Mouse (Mus musculus): ENCODE results near the gene Fam163a. TPM values are rescaled to one million over a fixed set of nuclear protein-coding genes. Genes with fewer than 3 reads are reported as not detected.

Fam163a gene
- polyA plus RNA-seq, 1 experiment: 0.02 TPM

DNA sequence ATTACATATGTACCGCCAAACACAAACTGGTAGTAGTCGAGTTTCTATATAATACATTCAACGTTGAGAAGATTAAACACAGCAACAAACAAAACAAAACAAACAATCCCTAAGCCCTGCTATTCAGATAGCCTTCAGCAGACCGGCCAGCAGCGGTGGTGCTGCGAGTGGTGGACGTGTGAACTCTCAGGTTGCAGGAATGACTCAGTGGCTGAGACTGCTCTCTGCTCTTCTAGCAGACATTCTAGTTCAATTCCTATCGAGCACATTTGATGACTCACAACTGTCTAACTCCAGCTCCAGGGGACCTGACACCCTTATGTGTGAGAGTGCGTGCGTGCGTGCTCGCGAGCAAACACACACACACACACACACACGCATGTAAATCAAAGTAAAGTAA, 134.7 kb downstream of the Fam163a start:
- Histone ChIP-seq H3K4me3 (ENCODE audit: control insufficient read depth, low read depth, low read length) (no peak overlapping the region), H3K36me3 (ENCODE audit: control insufficient read depth, insufficient read depth, low read length) (no peaks in the 10 kb centered on the region), H3K27me3 (ENCODE audit: control insufficient read depth, insufficient read depth, low read length) (no peaks in the 10 kb centered on the region), H3K27ac (ENCODE audit: control insufficient read depth, insufficient read depth, low read depth, low read length) (no peak overlapping the region), H3K4me1 (ENCODE audit: control insufficient read depth, insufficient read depth, low read length) (peaks cover 8% of the 10 kb centered on the region)
- no peak for TF ChIP-seq POLR2A (IDR thresholded peaks at IDR 0.05; ENCODE audit: control insufficient read depth, low read depth, low read length)
- no peak for TF ChIP-seq CTCF (IDR thresholded peaks at IDR 0.05; ENCODE audit: control insufficient read depth, insufficient read depth, insufficient replicate concordance, low read depth, low read length)

DNA sequence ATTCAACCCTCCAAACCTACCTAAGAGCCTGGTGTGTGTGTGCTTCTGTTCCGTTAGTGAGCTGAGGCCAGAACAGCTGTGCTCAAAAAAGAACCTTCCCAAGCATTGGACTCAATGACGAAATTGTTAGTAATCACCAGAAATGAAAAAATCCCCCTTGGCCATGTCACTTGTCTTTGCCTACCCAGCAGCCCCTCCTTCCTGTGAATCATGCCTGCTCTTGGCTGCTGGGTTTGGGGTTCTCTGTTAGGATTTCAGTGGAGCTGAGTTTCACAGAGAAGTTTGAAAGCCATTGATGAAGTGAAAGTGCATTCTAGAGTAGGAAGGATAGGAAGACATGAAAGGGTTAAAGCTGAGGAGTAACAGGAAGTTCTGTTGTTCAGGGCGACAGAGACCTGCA, 138.7 kb downstream of the Fam163a start:
- no peak overlapping the region for H3K4me3 ChIP-seq (ENCODE audit: control insufficient read depth, low read depth, low read length)
- H3K36me3 ChIP-seq (ENCODE audit: control insufficient read depth, insufficient read depth, low read length): peaks cover 4% of the 10 kb centered on the region
- no peak overlapping the region for H3K27ac ChIP-seq (ENCODE audit: control insufficient read depth, insufficient read depth, low read depth, low read length)
- no peaks in the 10 kb centered on the region for H3K27me3 ChIP-seq (ENCODE audit: control insufficient read depth, insufficient read depth, low read length)
- no peaks in the 10 kb centered on the region for H3K4me1 ChIP-seq (ENCODE audit: control insufficient read depth, insufficient read depth, low read length)
- TF ChIP-seq POLR2A (IDR thresholded peaks at IDR 0.05; ENCODE audit: control insufficient read depth, low read depth, low read length): no peak
- TF ChIP-seq CTCF (IDR thresholded peaks at IDR 0.05; ENCODE audit: control insufficient read depth, insufficient read depth, insufficient replicate concordance, low read depth, low read length): no peak

DNA sequence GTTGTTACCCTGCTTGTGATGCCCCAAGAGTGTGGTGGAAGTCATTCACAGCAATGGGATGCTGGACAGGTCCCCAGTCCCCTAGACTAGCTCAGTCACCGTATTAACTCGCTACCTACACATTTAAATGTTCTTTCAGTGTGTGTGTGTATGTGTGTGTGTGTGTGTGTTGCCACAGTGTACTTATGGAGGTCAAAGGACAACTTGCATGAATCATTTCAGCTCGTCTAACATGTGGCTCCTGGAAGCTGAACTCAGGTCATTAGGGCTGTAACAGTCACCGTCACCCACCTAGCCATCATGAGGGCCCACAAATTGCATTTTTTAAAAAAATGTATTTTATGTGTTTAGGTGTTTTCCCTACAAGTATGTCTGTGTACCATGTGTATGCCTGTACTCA, 142.6 kb downstream of the Fam163a start:
- Histone ChIP-seq H3K27ac (ENCODE audit: control insufficient read depth, insufficient read depth, low read depth, low read length) (no peak overlapping the region), H3K4me1 (ENCODE audit: control insufficient read depth, insufficient read depth, low read length) (no peaks in the 10 kb centered on the region), H3K27me3 (ENCODE audit: control insufficient read depth, insufficient read depth, low read length) (no peaks in the 10 kb centered on the region), H3K36me3 (ENCODE audit: control insufficient read depth, insufficient read depth, low read length) (peaks cover 4% of the 10 kb centered on the region), H3K4me3 (ENCODE audit: control insufficient read depth, low read depth, low read length) (no peak overlapping the region)
- TF ChIP-seq CTCF (IDR thresholded peaks at IDR 0.05; ENCODE audit: control insufficient read depth, insufficient read depth, insufficient replicate concordance, low read depth, low read length): no peak
- no peak for TF ChIP-seq POLR2A (IDR thresholded peaks at IDR 0.05; ENCODE audit: control insufficient read depth, low read depth, low read length)

DNA sequence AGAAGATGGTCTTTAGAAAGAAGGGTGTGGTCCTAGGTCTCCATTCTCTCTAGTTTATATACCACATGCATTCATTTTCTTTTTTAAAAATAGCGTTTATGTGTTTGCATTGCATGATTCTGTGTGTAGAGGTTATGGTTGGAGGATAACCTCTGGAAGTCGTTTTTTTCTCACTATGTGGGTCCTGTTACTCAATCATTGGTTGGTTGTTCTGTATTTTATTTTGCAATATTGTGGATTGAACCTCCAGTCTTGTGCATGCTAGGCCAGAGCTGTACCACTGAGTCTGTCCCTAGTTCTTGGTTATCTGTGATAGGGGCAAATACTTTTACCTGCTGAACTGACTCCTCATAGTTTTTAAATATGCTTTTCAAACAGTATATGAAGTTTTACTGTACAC, 146.6 kb downstream of the Fam163a start:
- H3K4me1 ChIP-seq (ENCODE audit: control insufficient read depth, insufficient read depth, low read length): no peaks in the 10 kb centered on the region
- H3K4me3 ChIP-seq (ENCODE audit: control insufficient read depth, low read depth, low read length): no peak overlapping the region
- no peaks in the 10 kb centered on the region; the same call in none of the 2 replicates for H3K36me3 ChIP-seq (ENCODE audit: control insufficient read depth, insufficient read depth, low read length)
- H3K27ac ChIP-seq (ENCODE audit: control insufficient read depth, insufficient read depth, low read depth, low read length): no peak overlapping the region
- TF ChIP-seq POLR2A (IDR thresholded peaks at IDR 0.05; ENCODE audit: control insufficient read depth, low read depth, low read length) (no peak), CTCF (IDR thresholded peaks at IDR 0.05; ENCODE audit: control insufficient read depth, insufficient read depth, insufficient replicate concordance, low read depth, low read length) (no peak)
- no peaks in the 10 kb centered on the region for H3K27me3 ChIP-seq (ENCODE audit: control insufficient read depth, insufficient read depth, low read length)

DNA sequence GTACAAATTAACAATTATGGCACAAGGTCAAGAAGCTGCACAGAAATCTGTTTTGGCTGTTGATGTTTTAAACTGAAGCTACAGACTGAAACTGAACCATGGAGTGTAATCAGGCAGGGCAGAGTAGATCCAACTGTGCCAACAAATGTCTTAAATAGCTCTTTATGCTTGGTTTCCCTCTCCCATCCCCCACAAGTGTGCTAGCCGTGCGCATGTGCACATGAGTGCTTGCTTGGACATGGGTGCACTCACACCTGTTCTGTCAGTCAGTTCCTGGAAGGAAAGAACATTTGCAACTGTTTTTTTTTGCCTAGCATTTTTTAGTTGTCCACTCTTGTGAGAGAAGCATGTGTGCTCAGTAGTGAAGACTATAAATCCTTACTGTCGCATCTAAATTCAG, 158.1 kb downstream of the Fam163a start:
- peaks cover 2% of the 10 kb centered on the region; the same call in 1 of the 2 replicates for H3K36me3 ChIP-seq (ENCODE audit: control insufficient read depth, insufficient read depth, low read length)
- no peak overlapping the region for H3K27ac ChIP-seq (ENCODE audit: control insufficient read depth, insufficient read depth, low read depth, low read length)
- H3K27me3 ChIP-seq (ENCODE audit: control insufficient read depth, insufficient read depth, low read length): no peaks in the 10 kb centered on the region
- H3K4me3 ChIP-seq (ENCODE audit: control insufficient read depth, low read depth, low read length): no peak overlapping the region
- H3K4me1 ChIP-seq (ENCODE audit: control insufficient read depth, insufficient read depth, low read length): no peaks in the 10 kb centered on the region
- no peak for TF ChIP-seq POLR2A (IDR thresholded peaks at IDR 0.05; ENCODE audit: control insufficient read depth, low read depth, low read length)
- TF ChIP-seq CTCF (IDR thresholded peaks at IDR 0.05; ENCODE audit: control insufficient read depth, insufficient read depth, insufficient replicate concordance, low read depth, low read length): no peak

DNA sequence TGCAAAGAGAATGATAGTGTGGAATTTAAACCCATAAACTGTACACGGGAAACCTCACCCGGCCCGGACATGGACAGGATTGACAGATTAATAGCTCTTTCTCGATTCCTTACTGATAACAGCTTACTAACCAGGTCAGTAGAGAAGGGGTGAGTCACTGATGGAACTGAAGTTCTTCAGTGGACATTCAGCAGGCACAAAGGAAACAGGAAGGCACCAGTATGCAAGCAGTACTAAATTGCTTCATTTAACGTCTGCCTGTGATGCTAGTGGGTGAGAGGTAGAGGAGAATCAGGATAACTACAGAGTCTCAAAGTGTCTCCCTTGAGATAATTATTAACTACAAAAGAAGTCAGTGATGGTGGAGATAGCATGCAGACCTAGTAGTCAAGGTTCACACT, 160.6 kb downstream of the Fam163a start:
- TF ChIP-seq POLR2A (IDR thresholded peaks at IDR 0.05; ENCODE audit: control insufficient read depth, low read depth, low read length): no peak
- no peak for TF ChIP-seq CTCF (IDR thresholded peaks at IDR 0.05; ENCODE audit: control insufficient read depth, insufficient read depth, insufficient replicate concordance, low read depth, low read length)
- H3K36me3 ChIP-seq (ENCODE audit: control insufficient read depth, insufficient read depth, low read length): no peaks in the 10 kb centered on the region
- H3K4me3 ChIP-seq (ENCODE audit: control insufficient read depth, low read depth, low read length): no peak overlapping the region
- H3K27me3 ChIP-seq (ENCODE audit: control insufficient read depth, insufficient read depth, low read length): no peaks in the 10 kb centered on the region
- no peak overlapping the region for H3K27ac ChIP-seq (ENCODE audit: control insufficient read depth, insufficient read depth, low read depth, low read length)
- peaks cover 2% of the 10 kb centered on the region; the same call in 1 of the 2 replicates for H3K4me1 ChIP-seq (ENCODE audit: control insufficient read depth, insufficient read depth, low read length)

DNA sequence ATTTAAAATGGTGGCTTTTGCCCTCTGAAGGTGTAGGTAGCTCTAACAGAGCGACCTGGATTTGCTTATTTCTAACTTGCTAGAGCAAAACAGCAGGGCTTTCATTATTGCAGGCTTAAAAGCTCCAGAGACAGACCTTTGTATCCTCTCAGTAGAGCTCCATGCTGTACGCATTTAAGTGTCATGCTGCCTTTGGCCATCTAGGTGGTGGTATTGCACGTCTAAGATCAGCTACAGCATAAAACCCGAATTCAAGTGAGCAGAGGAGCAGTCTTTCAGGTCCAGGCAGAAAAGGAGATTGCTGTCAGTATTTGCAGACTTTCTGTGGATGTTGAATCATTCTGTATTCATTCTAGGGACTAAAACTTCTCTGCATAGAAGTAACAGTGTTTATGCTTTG, 161.8 kb downstream of the Fam163a start:
- H3K36me3 ChIP-seq (ENCODE audit: control insufficient read depth, insufficient read depth, low read length): no peaks in the 10 kb centered on the region
- H3K27me3 ChIP-seq (ENCODE audit: control insufficient read depth, insufficient read depth, low read length): no peaks in the 10 kb centered on the region
- TF ChIP-seq CTCF (IDR thresholded peaks at IDR 0.05; ENCODE audit: control insufficient read depth, insufficient read depth, insufficient replicate concordance, low read depth, low read length): no peak
- TF ChIP-seq POLR2A (IDR thresholded peaks at IDR 0.05; ENCODE audit: control insufficient read depth, low read depth, low read length): no peak
- H3K4me3 ChIP-seq (ENCODE audit: control insufficient read depth, low read depth, low read length): no peak overlapping the region
- peaks cover 2% of the 10 kb centered on the region; the same call in 1 of the 2 replicates for H3K4me1 ChIP-seq (ENCODE audit: control insufficient read depth, insufficient read depth, low read length)
- H3K27ac ChIP-seq (ENCODE audit: control insufficient read depth, insufficient read depth, low read depth, low read length): no peak overlapping the region

DNA sequence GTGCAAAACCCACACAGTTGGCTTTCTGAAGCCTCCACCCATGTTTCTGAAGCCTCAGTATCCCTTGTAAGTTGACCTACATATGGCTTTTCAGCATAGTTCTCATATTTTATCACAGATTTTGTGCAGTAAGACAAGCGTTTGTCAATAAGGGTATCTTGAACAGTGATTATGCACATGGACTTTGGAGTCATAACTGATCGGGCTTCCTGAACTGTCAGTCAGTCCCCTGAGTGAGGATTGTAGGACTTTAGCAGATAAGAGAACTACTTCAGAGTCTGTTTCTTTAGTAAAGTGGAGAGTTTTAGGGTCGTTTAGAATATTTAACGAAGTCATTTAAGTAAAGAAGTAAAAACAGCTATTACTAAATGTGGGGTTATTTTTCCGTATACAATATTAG, 162.3 kb downstream of the Fam163a start:
- H3K4me1 ChIP-seq (ENCODE audit: control insufficient read depth, insufficient read depth, low read length): peaks cover 2% of the 10 kb centered on the region; the same call in 1 of the 2 replicates
- no peaks in the 10 kb centered on the region for H3K36me3 ChIP-seq (ENCODE audit: control insufficient read depth, insufficient read depth, low read length)
- no peak overlapping the region for H3K27ac ChIP-seq (ENCODE audit: control insufficient read depth, insufficient read depth, low read depth, low read length)
- no peak overlapping the region; the same call in 1 of the 2 replicates for H3K4me3 ChIP-seq (ENCODE audit: control insufficient read depth, low read depth, low read length)
- no peak for TF ChIP-seq POLR2A (IDR thresholded peaks at IDR 0.05; ENCODE audit: control insufficient read depth, low read depth, low read length)
- no peak for TF ChIP-seq CTCF (IDR thresholded peaks at IDR 0.05; ENCODE audit: control insufficient read depth, insufficient read depth, insufficient replicate concordance, low read depth, low read length)
- H3K27me3 ChIP-seq (ENCODE audit: control insufficient read depth, insufficient read depth, low read length): no peaks in the 10 kb centered on the region
